Mouse (Mus musculus): ENCODE measurements around the gene Gm29609. TPM values are rescaled to one million over a fixed set of nuclear protein-coding genes. Genes with fewer than 3 reads are reported as not detected.
A peak's percentile ranks its signal among the peaks of the same experiment; 100 is the strongest.

Gene Gm29609
- polyA plus RNA-seq, 1 experiment from 2014 or later = 0.53 TPM

- H3K27me3 ChIP-seq (ENCODE audit: insufficient read depth, low read length) = no peaks in the 10 kb centered on the region
- H3K36me3 ChIP-seq (ENCODE audit: insufficient read depth, low read length) = peaks cover 81% of the 10 kb centered on the region
- no peaks in the 10 kb centered on the region for H3K9me3 ChIP-seq (replicated peaks; ENCODE audit: low read length)
- H3K4me3 ChIP-seq (replicated peaks; ENCODE audit: low read depth, low read length) = no peak overlapping the region
- TF ChIP-seq CTCF (IDR thresholded peaks at IDR 0.05; ENCODE audit: low read depth) = no peak
- ATAC-seq (replicated peaks; ENCODE audit: low FRiP score, low read depth) = no peak
- H3K4me2 ChIP-seq (ENCODE audit: low read length) = no peak overlapping the region
- H3K9ac ChIP-seq (ENCODE audit: low read depth, low read length) = no peak overlapping the region
- no peak for DNase-seq (ENCODE audit: low spot score)
- H3K4me1 ChIP-seq (replicated peaks; ENCODE audit: insufficient read depth, low read length) = no peaks in the 10 kb centered on the region
- no peak overlapping the region for H3K27ac ChIP-seq
These were observed 17.2 kb downstream of the Gm29609 start for GRCm38 (mm10) chr5:31162462-31162861.

GRCm38 (mm10) chr5:31154152-31154553 is 25.6 kb downstream of the Gm29609 start, which contains the start of gene Mpv17:
Gene Mpv17, minus strand, starts transcription at chr5:31154251.
- H3K9ac ChIP-seq (ENCODE audit: low read depth, low read length) = peak within 1 kb of the TSS; percentile 63
- TF ChIP-seq CTCF (IDR thresholded peaks at IDR 0.05; ENCODE audit: low read depth) = no peak
- H3K27ac ChIP-seq = peak within 1 kb of the TSS; percentile 70
- ATAC-seq (replicated peaks; ENCODE audit: low FRiP score, low read depth) (peak; percentile 91), DNase-seq (ENCODE audit: low spot score) (peak; percentile 93)
- H3K27me3 ChIP-seq (ENCODE audit: insufficient read depth, low read length) = no peaks in the 10 kb centered on the region
- H3K36me3 ChIP-seq (ENCODE audit: insufficient read depth, low read length) = peaks cover 25% of the 10 kb centered on the region
- H3K9me3 ChIP-seq (replicated peaks; ENCODE audit: low read length) = no peaks in the 10 kb centered on the region
- WGBS = under 1% methylated on average over 19 of the region's 19 CpGs
- H3K4me1 ChIP-seq (replicated peaks; ENCODE audit: insufficient read depth, low read length) = peaks cover 8% of the 10 kb centered on the region; the same call in 1 of the 2 replicates
- H3K4me3 ChIP-seq (replicated peaks; ENCODE audit: low read depth, low read length) = peak within 1 kb of the TSS; percentile 57
- peak within 1 kb of the TSS; percentile 75 for H3K4me2 ChIP-seq (ENCODE audit: low read length)

- 30% methylated on average over 6 of the region's 6 CpGs for WGBS
- H3K27ac ChIP-seq = peak overlapping the region; percentile 58; the same call in 1 of the 2 replicates
- DNase-seq (ENCODE audit: low spot score) = no peak
These were observed 26.1 kb downstream of the Gm29609 start for GRCm38 (mm10) chr5:31153516-31154151.

GRCm38 (mm10) chr5:31151746-31152145 is 28.0 kb downstream of the Gm29609 start:
- H3K36me3 ChIP-seq (ENCODE audit: insufficient read depth, low read length) = peaks cover 4% of the 10 kb centered on the region; the same call in 1 of the 2 replicates
- ATAC-seq (replicated peaks; ENCODE audit: low FRiP score, low read depth) (0 out of 2 replicates have a peak, but pooled peaks have one; percentile 30), DNase-seq (ENCODE audit: low spot score) (peak; percentile 5)
- 0 out of 2 replicates have a peak overlapping the region, but pooled peaks have one; percentile 8 for H3K9ac ChIP-seq (ENCODE audit: low read depth, low read length)
- peaks cover 8% of the 10 kb centered on the region; the same call in 1 of the 2 replicates for H3K4me1 ChIP-seq (replicated peaks; ENCODE audit: insufficient read depth, low read length)
- no peak overlapping the region for H3K27ac ChIP-seq
- no peak overlapping the region for H3K4me3 ChIP-seq (replicated peaks; ENCODE audit: low read depth, low read length)
- H3K4me2 ChIP-seq (ENCODE audit: low read length) = no peak overlapping the region
- H3K9me3 ChIP-seq (replicated peaks; ENCODE audit: low read length) = no peaks in the 10 kb centered on the region
- TF ChIP-seq CTCF (IDR thresholded peaks at IDR 0.05; ENCODE audit: low read depth) = peak; percentile 40; the same call in 1 of the 2 replicates
- 63% methylated on average over 3 of the region's 3 CpGs for WGBS
- no peaks in the 10 kb centered on the region for H3K27me3 ChIP-seq (ENCODE audit: insufficient read depth, low read length)

More at GRCm38 (mm10) chr5:31153516-31154151, 26.1 kb downstream of the Gm29609 start:
- H3K27me3 ChIP-seq (ENCODE audit: insufficient read depth, low read length) = no peaks in the 10 kb centered on the region
- peak overlapping the region; percentile 75 for H3K4me2 ChIP-seq (ENCODE audit: low read length)
- peaks cover 20% of the 10 kb centered on the region for H3K36me3 ChIP-seq (ENCODE audit: insufficient read depth, low read length)
- no peaks in the 10 kb centered on the region for H3K9me3 ChIP-seq (replicated peaks; ENCODE audit: low read length)
- peaks cover 8% of the 10 kb centered on the region; the same call in 1 of the 2 replicates for H3K4me1 ChIP-seq (replicated peaks; ENCODE audit: insufficient read depth, low read length)
- peak overlapping the region; percentile 57 for H3K4me3 ChIP-seq (replicated peaks; ENCODE audit: low read depth, low read length)
- ATAC-seq (replicated peaks; ENCODE audit: low FRiP score, low read depth) = peak; percentile 23; the same call in 1 of the 2 replicates
- H3K9ac ChIP-seq (ENCODE audit: low read depth, low read length) = peak overlapping the region; percentile 63
- TF ChIP-seq CTCF (IDR thresholded peaks at IDR 0.05; ENCODE audit: low read depth) = no peak

- Histone ChIP-seq H3K4me2 (ENCODE audit: low read length) (no peak overlapping the region), H3K27me3 (ENCODE audit: insufficient read depth, low read length) (no peaks in the 10 kb centered on the region), H3K9ac (ENCODE audit: low read depth, low read length) (no peak overlapping the region), H3K36me3 (ENCODE audit: insufficient read depth, low read length) (peaks cover 4% of the 10 kb centered on the region; the same call in 1 of the 2 replicates), H3K9me3 (replicated peaks; ENCODE audit: low read length) (no peaks in the 10 kb centered on the region), H3K27ac (no peak overlapping the region), H3K4me1 (replicated peaks; ENCODE audit: insufficient read depth, low read length) (peaks cover 8% of the 10 kb centered on the region; the same call in 1 of the 2 replicates), H3K4me3 (replicated peaks; ENCODE audit: low read depth, low read length) (no peak overlapping the region)
- no peak for TF ChIP-seq CTCF (IDR thresholded peaks at IDR 0.05; ENCODE audit: low read depth)
- ATAC-seq (replicated peaks; ENCODE audit: low FRiP score, low read depth) (no peak), DNase-seq (ENCODE audit: low spot score) (no peak)
- 96% methylated on average over 4 of the region's 4 CpGs for WGBS
These were observed 29.9 kb downstream of the Gm29609 start for GRCm38 (mm10) chr5:31149781-31150180.

GRCm38 (mm10) chr5:31138968-31139425 is 40.7 kb downstream of the Gm29609 start:
- H3K4me1 ChIP-seq (replicated peaks; ENCODE audit: insufficient read depth, low read length) = peaks cover 7% of the 10 kb centered on the region; the same call in 1 of the 2 replicates
- WGBS = 9% methylated on average over 9 of the region's 9 CpGs
- peaks cover under 1% of the 10 kb centered on the region; the same call in 1 of the 2 replicates for H3K36me3 ChIP-seq (ENCODE audit: insufficient read depth, low read length)
- no peak for TF ChIP-seq CTCF (IDR thresholded peaks at IDR 0.05; ENCODE audit: low read depth)
- no peak overlapping the region for H3K9ac ChIP-seq (ENCODE audit: low read depth, low read length)
- peaks cover 48% of the 10 kb centered on the region for H3K27me3 ChIP-seq (ENCODE audit: insufficient read depth, low read length)
- no peak overlapping the region for H3K27ac ChIP-seq
- DNase-seq (ENCODE audit: low spot score) (peak; percentile 66), ATAC-seq (replicated peaks; ENCODE audit: low FRiP score, low read depth) (no peak)
- H3K9me3 ChIP-seq (replicated peaks; ENCODE audit: low read length) = no peaks in the 10 kb centered on the region
- H3K4me3 ChIP-seq (replicated peaks; ENCODE audit: low read depth, low read length) = 0 out of 2 replicates have a peak overlapping the region, but pooled peaks have one; percentile 20
- H3K4me2 ChIP-seq (ENCODE audit: low read length) = peak overlapping the region; percentile 40

Measured in kidney, postnatal 0 days (tissue).